Mouse (Mus musculus): Measurements from ENCODE around the gene Zfp467. TPM values are rescaled to one million over a fixed set of nuclear protein-coding genes. Genes with fewer than 3 reads are reported as not detected.

The Zfp467 gene
- polyA plus RNA-seq, 1 experiment from 2014 or later, result 31.1 TPM

DNA sequence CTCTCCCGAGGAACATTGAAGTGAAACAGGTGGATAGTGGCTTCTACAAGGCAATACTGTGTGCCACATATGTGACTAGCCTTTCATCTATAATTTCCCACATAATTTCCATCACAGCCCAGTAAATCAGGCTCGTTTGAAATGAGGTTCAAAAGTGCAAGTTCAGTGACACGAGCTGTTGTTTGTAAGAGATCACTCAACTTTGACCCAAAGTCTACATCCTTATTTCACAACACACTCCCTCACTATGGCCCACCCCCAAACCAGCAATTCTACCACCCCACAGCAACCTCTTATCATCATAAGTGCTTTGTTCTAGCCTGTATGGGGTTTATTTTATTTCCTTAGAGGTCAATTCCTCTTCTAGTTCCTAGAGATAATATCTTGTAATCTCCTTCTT, 57.4 kb downstream of the Zfp467 start:
- Histone ChIP-seq H3K4me3 (replicated peaks; ENCODE audit: low read depth, low read length) (no peak overlapping the region), H3K27me3 (ENCODE audit: control insufficient read depth, insufficient read depth, low read length) (no peaks in the 10 kb centered on the region), H3K4me1 (ENCODE audit: control insufficient read depth, insufficient read depth, low read length) (no peaks in the 10 kb centered on the region), H3K27ac (replicated peaks; ENCODE audit: low read depth, low read length) (no peak overlapping the region), H3K9me3 (ENCODE audit: control insufficient read depth, low read length) (peaks cover 6% of the 10 kb centered on the region; the same call in 1 of the 2 replicates), H3K9ac (replicated peaks; ENCODE audit: low read length) (no peak overlapping the region), H3K36me3 (ENCODE audit: control insufficient read depth, insufficient read depth, low read length) (no peaks in the 10 kb centered on the region), H3K4me2 (ENCODE audit: low read length) (no peak overlapping the region)
- ATAC-seq (ENCODE audit: low FRiP score, low TSS enrichment) (no peak), DNase-seq (no peak)
- 79% methylated on average over 3 of the region's 3 CpGs for WGBS

Small RNA genes lying within 50 kb of the gene (microRNA-seq; reads per million reads assigned to microRNA genes)
- not detected for gene Gm24325

Other genes with a start within 250 kb of the Zfp467 start
- 28.0 and 30.3 TPM in 2 replicates for gene Krba1, start 50.2 kb downstream of the Zfp467 start, polyA plus RNA-seq (2014; fragmentation: Nextera tagmentation; extraction: Ambion mirVana)
- gene Sspo, start 2.4 kb upstream of the Zfp467 start, polyA plus RNA-seq (2014; fragmentation: Nextera tagmentation; extraction: Ambion mirVana), result 0.39 and 0.49 TPM in 2 replicates
- 190 and 241 TPM in 2 replicates for gene Atp6v0e2, start 91.8 kb upstream of the Zfp467 start, polyA plus RNA-seq (2014; fragmentation: Nextera tagmentation; extraction: Ambion mirVana)
- 11.0 and 20.1 TPM in 2 replicates for gene Lrrc61, start 109.0 kb upstream of the Zfp467 start, polyA plus RNA-seq (2014; fragmentation: Nextera tagmentation; extraction: Ambion mirVana)
- 1.5 and 3.6 TPM in 2 replicates for gene Rarres2, start 127.0 kb upstream of the Zfp467 start, polyA plus RNA-seq (2014; fragmentation: Nextera tagmentation; extraction: Ambion mirVana)
- not detected in 2 replicates for gene Gm45021, start 143.8 kb upstream of the Zfp467 start, polyA plus RNA-seq (2014; fragmentation: Nextera tagmentation; extraction: Ambion mirVana)
- gene Repin1, start 148.1 kb upstream of the Zfp467 start, polyA plus RNA-seq (2014; fragmentation: Nextera tagmentation; extraction: Ambion mirVana), result 44.3 and 47.0 TPM in 2 replicates
- gene Gm44965, start 148.1 kb upstream of the Zfp467 start, polyA plus RNA-seq (2014; fragmentation: Nextera tagmentation; extraction: Ambion mirVana), result 0.94 TPM in 1 of 2 replicates, not detected in the other
- 14.6 and 17.5 TPM in 2 replicates for gene Zfp775, start 156.2 kb upstream of the Zfp467 start, polyA plus RNA-seq (2014; fragmentation: Nextera tagmentation; extraction: Ambion mirVana)
- gene AI854703, start 180.9 kb upstream of the Zfp467 start, polyA plus RNA-seq (2014; fragmentation: Nextera tagmentation; extraction: Ambion mirVana), result 14.2 and 17.8 TPM in 2 replicates
- 0.17 and 0.32 TPM in 2 replicates for gene Gimap8, start 201.4 kb upstream of the Zfp467 start, polyA plus RNA-seq (2014; fragmentation: Nextera tagmentation; extraction: Ambion mirVana)
- 0.98 and 2.1 TPM in 2 replicates for gene Gimap9, start 230.3 kb upstream of the Zfp467 start, polyA plus RNA-seq (2014; fragmentation: Nextera tagmentation; extraction: Ambion mirVana)
- gene Gimap4, start 238.7 kb upstream of the Zfp467 start, polyA plus RNA-seq (2014; fragmentation: Nextera tagmentation; extraction: Ambion mirVana), result 0.63 and 1.4 TPM in 2 replicates

Data from midbrain, embryonic 14.5 days (tissue).